Mouse (Mus musculus): ENCODE results near the gene Gm20671. TPM values are rescaled to one million over a fixed set of nuclear protein-coding genes. Genes with fewer than 3 reads are reported as not detected.
A peak's percentile ranks its signal among the peaks of the same experiment; 100 is the strongest.
"Not testable (repeated sequence)": the region's sequence is repeated elsewhere in the genome, so short reads cannot be mapped to it uniquely, and the experiment has no call there.

The Gm20671 gene
- polyA plus RNA-seq, 1 experiment from 2014 or later, result not detected

- no peak for DNase-seq (ENCODE audit: low spot score)
- 91% methylated on average over 6 of the region's 6 CpGs for WGBS
- Histone ChIP-seq H3K9ac (ENCODE audit: low read depth, low read length) (no peak overlapping the region), H3K4me3 (ENCODE audit: low read depth, low read length) (no peak overlapping the region), H3K9me3 (ENCODE audit: control insufficient read depth, low read length) (no peaks in the 10 kb centered on the region), H3K36me3 (ENCODE audit: control insufficient read depth, insufficient read depth, low read length) (no peaks in the 10 kb centered on the region), H3K27ac (replicated peaks; ENCODE audit: low read depth, low read length) (no peak overlapping the region), H3K27me3 (replicated peaks; ENCODE audit: control insufficient read depth, insufficient read depth, low read length) (no peaks in the 10 kb centered on the region), H3K4me2 (ENCODE audit: low read depth, low read length) (no peak overlapping the region), H3K4me1 (ENCODE audit: control insufficient read depth, insufficient read depth, low read length) (no peaks in the 10 kb centered on the region; the same call in 1 of the 2 replicates)
- ATAC-seq (ENCODE audit: low read depth), result no peak
Observed at GRCm38 (mm10) chr5:32748936-32749335, 78.0 kb downstream of the Gm20671 start.

GRCm38 (mm10) chr5:32747650-32748375 is 79.1 kb downstream of the Gm20671 start:
- WGBS, result 59% methylated on average over 6 of the region's 6 CpGs
- Histone ChIP-seq H3K9me3 (ENCODE audit: control insufficient read depth, low read length) (no peaks in the 10 kb centered on the region), H3K27me3 (replicated peaks; ENCODE audit: control insufficient read depth, insufficient read depth, low read length) (no peaks in the 10 kb centered on the region), H3K9ac (ENCODE audit: low read depth, low read length) (no peak overlapping the region), H3K4me1 (ENCODE audit: control insufficient read depth, insufficient read depth, low read length) (no peaks in the 10 kb centered on the region; the same call in 1 of the 2 replicates), H3K27ac (replicated peaks; ENCODE audit: low read depth, low read length) (no peak overlapping the region), H3K36me3 (ENCODE audit: control insufficient read depth, insufficient read depth, low read length) (no peaks in the 10 kb centered on the region), H3K4me3 (ENCODE audit: low read depth, low read length) (no peak overlapping the region), H3K4me2 (ENCODE audit: low read depth, low read length) (no peak overlapping the region)
- ATAC-seq (ENCODE audit: low read depth) (peak; percentile 49; the same call in 1 of the 2 replicates), DNase-seq (ENCODE audit: low spot score) (peak; percentile 69)

GRCm38 (mm10) chr5:32745705-32746655 is 80.9 kb downstream of the Gm20671 start:
- peak overlapping the region; percentile 52; the same call in 1 of the 2 replicates for H3K9ac ChIP-seq (ENCODE audit: low read depth, low read length)
- 12% methylated on average over 6 of the region's 10 CpGs for WGBS
- DNase-seq (ENCODE audit: low spot score), result peak; percentile 82
- no peaks in the 10 kb centered on the region for H3K9me3 ChIP-seq (ENCODE audit: control insufficient read depth, low read length)
- peak overlapping the region; percentile 79 for H3K27ac ChIP-seq (replicated peaks; ENCODE audit: low read depth, low read length)
- H3K4me3 ChIP-seq (ENCODE audit: low read depth, low read length), result peak overlapping the region; percentile 31
- no peaks in the 10 kb centered on the region for H3K36me3 ChIP-seq (ENCODE audit: control insufficient read depth, insufficient read depth, low read length)
- peak overlapping the region; percentile 43 for H3K4me2 ChIP-seq (ENCODE audit: low read depth, low read length)
- H3K4me1 ChIP-seq (ENCODE audit: control insufficient read depth, insufficient read depth, low read length), result no peaks in the 10 kb centered on the region; the same call in 1 of the 2 replicates
- ATAC-seq (ENCODE audit: low read depth), result peak; percentile 86
- H3K27me3 ChIP-seq (replicated peaks; ENCODE audit: control insufficient read depth, insufficient read depth, low read length), result no peaks in the 10 kb centered on the region

GRCm38 (mm10) chr5:32742149-32742548 is 84.8 kb downstream of the Gm20671 start:
- Histone ChIP-seq H3K4me2 (ENCODE audit: low read depth, low read length) (no peak overlapping the region), H3K9me3 (ENCODE audit: control insufficient read depth, low read length) (no peaks in the 10 kb centered on the region), H3K4me3 (ENCODE audit: low read depth, low read length) (no peak overlapping the region), H3K9ac (ENCODE audit: low read depth, low read length) (no peak overlapping the region), H3K36me3 (ENCODE audit: control insufficient read depth, insufficient read depth, low read length) (0 out of 2 replicates have a peak, but pooled peaks cover 4% of the 10 kb centered on the region), H3K4me1 (ENCODE audit: control insufficient read depth, insufficient read depth, low read length) (no peaks in the 10 kb centered on the region; the same call in 1 of the 2 replicates), H3K27ac (replicated peaks; ENCODE audit: low read depth, low read length) (no peak overlapping the region; the same call in 1 of the 2 replicates), H3K27me3 (replicated peaks; ENCODE audit: control insufficient read depth, insufficient read depth, low read length) (no peaks in the 10 kb centered on the region)
- WGBS, result 63% methylated on average over 9 of the region's 9 CpGs
- ATAC-seq (ENCODE audit: low read depth), result no peak
- peak; percentile 20 for DNase-seq (ENCODE audit: low spot score)

- H3K4me2 ChIP-seq (ENCODE audit: low read depth, low read length); ATAC-seq (ENCODE audit: low read depth); H3K4me1 ChIP-seq (ENCODE audit: control insufficient read depth, insufficient read depth, low read length); H3K9me3 ChIP-seq (ENCODE audit: control insufficient read depth, low read length); H3K27me3 ChIP-seq (replicated peaks; ENCODE audit: control insufficient read depth, insufficient read depth, low read length); H3K4me3 ChIP-seq (ENCODE audit: low read depth, low read length); DNase-seq (ENCODE audit: low spot score); H3K36me3 ChIP-seq (ENCODE audit: control insufficient read depth, insufficient read depth, low read length); H3K27ac ChIP-seq (replicated peaks; ENCODE audit: low read depth, low read length); H3K9ac ChIP-seq (ENCODE audit: low read depth, low read length): not testable (repeated sequence)
- 80% methylated on average over 4 of the region's 4 CpGs for WGBS
Observed at GRCm38 (mm10) chr5:32741377-32741776, 85.5 kb downstream of the Gm20671 start.

- not testable (repeated sequence) for H3K36me3 ChIP-seq (ENCODE audit: control insufficient read depth, insufficient read depth, low read length); DNase-seq (ENCODE audit: low spot score); H3K4me1 ChIP-seq (ENCODE audit: control insufficient read depth, insufficient read depth, low read length); ATAC-seq (ENCODE audit: low read depth); H3K9ac ChIP-seq (ENCODE audit: low read depth, low read length); H3K4me2 ChIP-seq (ENCODE audit: low read depth, low read length); H3K9me3 ChIP-seq (ENCODE audit: control insufficient read depth, low read length); H3K27ac ChIP-seq (replicated peaks; ENCODE audit: low read depth, low read length); H3K27me3 ChIP-seq (replicated peaks; ENCODE audit: control insufficient read depth, insufficient read depth, low read length); H3K4me3 ChIP-seq (ENCODE audit: low read depth, low read length)
- 88% methylated on average over 7 of the region's 8 CpGs for WGBS
Observed at GRCm38 (mm10) chr5:32740850-32741249, 86.1 kb downstream of the Gm20671 start.

- H3K4me3 ChIP-seq (ENCODE audit: low read depth, low read length), result no peak overlapping the region
- no peaks in the 10 kb centered on the region for H3K9me3 ChIP-seq (ENCODE audit: control insufficient read depth, low read length)
- H3K27ac ChIP-seq (replicated peaks; ENCODE audit: low read depth, low read length), result no peak overlapping the region
- no peaks in the 10 kb centered on the region; the same call in 1 of the 2 replicates for H3K4me1 ChIP-seq (ENCODE audit: control insufficient read depth, insufficient read depth, low read length)
- no peak overlapping the region for H3K9ac ChIP-seq (ENCODE audit: low read depth, low read length)
- H3K27me3 ChIP-seq (replicated peaks; ENCODE audit: control insufficient read depth, insufficient read depth, low read length), result no peaks in the 10 kb centered on the region
- WGBS, result 88% methylated on average over 3 of the region's 3 CpGs
- no peak overlapping the region for H3K4me2 ChIP-seq (ENCODE audit: low read depth, low read length)
- no peak for DNase-seq (ENCODE audit: low spot score)
- 0 out of 2 replicates have a peak, but pooled peaks cover 4% of the 10 kb centered on the region for H3K36me3 ChIP-seq (ENCODE audit: control insufficient read depth, insufficient read depth, low read length)
- no peak for ATAC-seq (ENCODE audit: low read depth)
Observed at GRCm38 (mm10) chr5:32740138-32740537, 86.8 kb downstream of the Gm20671 start.

- not testable (repeated sequence) for DNase-seq (ENCODE audit: low spot score); H3K27me3 ChIP-seq (replicated peaks; ENCODE audit: control insufficient read depth, insufficient read depth, low read length); H3K9ac ChIP-seq (ENCODE audit: low read depth, low read length); H3K27ac ChIP-seq (replicated peaks; ENCODE audit: low read depth, low read length); H3K4me3 ChIP-seq (ENCODE audit: low read depth, low read length); H3K9me3 ChIP-seq (ENCODE audit: control insufficient read depth, low read length); H3K4me1 ChIP-seq (ENCODE audit: control insufficient read depth, insufficient read depth, low read length); H3K4me2 ChIP-seq (ENCODE audit: low read depth, low read length); H3K36me3 ChIP-seq (ENCODE audit: control insufficient read depth, insufficient read depth, low read length)
- 94% methylated on average over 3 of the region's 3 CpGs for WGBS
- ATAC-seq (ENCODE audit: low read depth), result 0 out of 2 replicates have a peak, but pooled peaks have one; percentile 19
Observed at GRCm38 (mm10) chr5:32736770-32737169, 90.1 kb downstream of the Gm20671 start.
